Mouse (Mus musculus): ENCODE measurements around the gene Nfix.

DNA sequence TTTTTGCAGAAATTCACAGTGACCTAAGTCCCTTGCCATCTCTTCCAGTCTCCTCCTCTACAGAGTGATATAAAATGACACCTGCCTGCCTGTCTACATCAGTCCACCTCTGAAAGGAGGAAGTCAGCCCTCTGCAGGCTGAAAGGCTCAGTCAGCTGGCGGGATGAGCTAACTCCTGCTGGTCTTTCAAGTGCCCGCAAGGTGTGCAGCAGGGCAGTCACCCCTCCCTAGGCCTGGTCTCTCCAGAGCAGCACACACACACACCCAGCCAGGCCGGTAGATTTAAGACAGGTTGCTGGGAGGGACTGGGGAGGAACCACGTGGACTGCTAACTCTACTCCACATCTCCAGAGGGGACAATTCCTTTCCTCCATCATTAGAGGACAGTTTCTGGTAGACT lies 36.0 kb downstream of the Nfix start:
- TF ChIP-seq EP300 (IDR thresholded peaks at IDR 0.05; ENCODE audit: insufficient read depth, low read depth, low read length) = no peak
- TF ChIP-seq POLR2A (IDR thresholded peaks at IDR 0.05; ENCODE audit: insufficient read depth, low read depth, low read length) = no peak

Data from heart, adult 2 months (tissue).